Mouse (Mus musculus) midbrain, postnatal 0 days (tissue): ENCODE measurements around the gene Orc5. TPM values are rescaled to one million over a fixed set of nuclear protein-coding genes. Genes with fewer than 3 reads are reported as not detected.
A peak's percentile ranks its signal among the peaks of the same experiment; 100 is the strongest.

Experiments used
- ATAC-seq: fragments of 200-750 bp; cut with Nextera tagmentation; 2 replicates; pipeline ENCODE4 v1.8.0; 2017; ENCODE audit warnings: moderate number of reproducible peaks, mild to moderate bottlenecking, moderate TSS enrichment, moderate library complexity; ENCODE audit not compliant: low FRiP score
- DNase-seq: peaks from one replicate; pipeline ENCODE4 v3.0.0-alpha.2; 2015; ENCODE audit warnings: low spot score
- H3K27ac ChIP-seq: fragments of 300-500 bp; sonication (generic); 2 replicates; pipeline ENCODE4 v1.5.1; 2014; ENCODE audit warnings: low read depth, mild to moderate bottlenecking, low read length, mixed read lengths
- H3K27me3 ChIP-seq: fragments of 300-500 bp; sonication (generic); 2 replicates; pipeline ENCODE4 v1.6.1; 2014; ENCODE audit warnings: low read length, control low read depth, mixed read lengths; ENCODE audit not compliant: insufficient read depth
- H3K36me3 ChIP-seq: fragments of 300-500 bp; sonication (generic); 2 replicates; pipeline ENCODE4 v1.6.1; 2014; ENCODE audit warnings: low read length, control low read depth, mixed read lengths; ENCODE audit not compliant: insufficient read depth
- H3K4me1 ChIP-seq: fragments of 300-500 bp; sonication (generic); 2 replicates; pipeline ENCODE4 v1.6.1; 2014; ENCODE audit warnings: mild to moderate bottlenecking, control low read depth, antibody characterized with exemption, low read length, mixed read lengths; ENCODE audit not compliant: insufficient read depth
- H3K4me2 ChIP-seq: fragments of 300-500 bp; sonication (generic); 2 replicates; pipeline ENCODE4 v1.6.1; 2014; ENCODE audit warnings: low read depth, mild to moderate bottlenecking, low read length, mixed read lengths; ENCODE audit not compliant: poor library complexity, severe bottlenecking
- H3K4me3 ChIP-seq: fragments of 300-500 bp; sonication (generic); 2 replicates; pipeline ENCODE4 v1.5.1; 2014; ENCODE audit warnings: low read depth, mild to moderate bottlenecking, low read length, moderate library complexity
- H3K9ac ChIP-seq: fragments of 300-500 bp; sonication (generic); replicated peaks from 2 replicates; pipeline ENCODE4 v1.6.1; 2014; ENCODE audit warnings: mild to moderate bottlenecking, low read length, moderate library complexity, mixed read lengths; ENCODE audit not compliant: poor library complexity, severe bottlenecking
- H3K9me3 ChIP-seq: fragments of 300-500 bp; sonication (generic); 2 replicates; pipeline ENCODE4 v1.6.1; 2016; ENCODE audit warnings: low read length, control low read depth
- CTCF ChIP-seq: IDR thresholded peaks from 2 replicates; pipeline ENCODE4 v1.5.1; 2016; ENCODE audit warnings: antibody characterized with exemption, mild to moderate bottlenecking
- WGBS: fragments of 180-500 bp; shearing (Covaris S2); extraction: QIAGEN DNeasy Blood & Tissue Kit; methylation state at CpG from one replicate; pipeline ENCODE4 v1.1.7; 2014; 5-methylcytosine and 5-hydroxymethylcytosine counted together
- polyA plus RNA-seq: library from polyadenylated mRNA; unstranded; fragments of >200 nt; fragmentation: Nextera tagmentation; extraction: Ambion mirVana; gene quantifications from 2 replicates; pipeline ENCODE4 v1.2.1, GENCODE M21; 2015
- total RNA-seq: library from RNA; depleted of rRNA; stranded (reverse); fragments of >200 nt; gene quantifications from 2 replicates; pipeline ENCODE4 v1.2.3, GENCODE M21; 2014

The Orc5 gene
- total and polyA plus RNA-seq, 2 experiments from 2014 or later, result 27.7 to 28.5 TPM

DNA sequence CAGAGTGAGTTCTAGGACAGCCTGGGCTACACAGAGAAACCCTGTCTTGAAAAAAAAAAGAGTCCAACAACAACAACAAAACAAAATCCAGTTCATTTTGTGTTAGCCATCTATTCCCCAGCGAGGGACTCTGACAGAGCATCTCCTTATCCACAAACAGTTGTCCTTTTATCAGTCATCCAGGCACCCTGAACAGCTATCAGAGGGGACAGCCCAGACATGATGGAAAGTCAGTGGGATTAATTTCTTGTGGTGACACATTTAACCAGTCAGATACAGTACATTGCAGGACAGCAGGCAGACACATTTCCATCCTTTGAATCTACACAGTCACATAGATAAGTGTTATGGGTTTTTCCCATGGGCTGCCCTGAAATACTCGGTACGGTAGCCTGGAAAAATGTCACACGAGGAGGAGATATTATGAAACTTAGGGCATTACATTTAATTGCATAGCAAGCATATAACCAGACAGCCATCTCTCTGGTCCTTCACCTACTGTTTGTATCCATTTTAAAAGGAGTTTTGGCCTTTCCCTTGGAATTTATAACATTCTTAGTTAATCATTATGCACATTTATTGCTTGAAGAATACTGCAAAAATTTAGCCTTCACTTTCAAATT is 7.4 kb upstream of the Orc5 start:
- H3K36me3 ChIP-seq, result no peaks in the 10 kb centered on the region
- H3K27me3 ChIP-seq, result no peaks in the 10 kb centered on the region
- no peak for TF ChIP-seq CTCF
- no peak for ATAC-seq
- DNase-seq, result no peak
- H3K4me2 ChIP-seq, result no peak overlapping the region
- H3K27ac ChIP-seq, result no peak overlapping the region
- H3K4me3 ChIP-seq, result no peak overlapping the region
- H3K4me1 ChIP-seq, result no peaks in the 10 kb centered on the region
- WGBS, result 89% methylated on average over 4 of the region's 4 CpGs
- H3K9me3 ChIP-seq, result no peaks in the 10 kb centered on the region
- no peak overlapping the region for H3K9ac ChIP-seq

DNA sequence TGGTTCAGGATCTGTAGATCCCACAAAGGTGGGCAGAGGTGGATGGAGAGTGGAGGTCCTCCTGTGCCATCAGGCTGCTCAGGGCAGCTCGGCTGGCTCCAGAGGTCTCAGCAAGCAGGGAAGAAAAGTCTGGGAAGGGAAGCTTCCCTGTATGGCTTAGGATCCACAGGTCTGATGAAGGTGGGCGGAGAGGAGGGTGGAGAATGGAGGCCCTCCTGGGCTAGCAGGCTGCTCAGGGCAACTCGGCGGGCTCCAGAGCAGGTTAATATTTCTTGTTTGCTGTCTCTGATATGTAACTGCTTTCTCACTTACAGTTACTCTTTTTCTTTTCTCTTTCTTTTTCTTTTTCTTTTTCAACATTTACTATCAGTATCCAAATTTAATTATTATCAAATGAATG is 6.5 kb upstream of the Orc5 start:
- no peaks in the 10 kb centered on the region for H3K36me3 ChIP-seq
- DNase-seq (no peak), ATAC-seq (no peak)
- H3K4me3 ChIP-seq, result no peak overlapping the region
- no peaks in the 10 kb centered on the region for H3K4me1 ChIP-seq
- no peak for TF ChIP-seq CTCF
- H3K4me2 ChIP-seq, result no peak overlapping the region
- no peaks in the 10 kb centered on the region for H3K27me3 ChIP-seq
- no peak overlapping the region for H3K9ac ChIP-seq
- WGBS, result 89% methylated on average over 4 of the region's 4 CpGs
- no peaks in the 10 kb centered on the region for H3K9me3 ChIP-seq
- no peak overlapping the region for H3K27ac ChIP-seq

DNA sequence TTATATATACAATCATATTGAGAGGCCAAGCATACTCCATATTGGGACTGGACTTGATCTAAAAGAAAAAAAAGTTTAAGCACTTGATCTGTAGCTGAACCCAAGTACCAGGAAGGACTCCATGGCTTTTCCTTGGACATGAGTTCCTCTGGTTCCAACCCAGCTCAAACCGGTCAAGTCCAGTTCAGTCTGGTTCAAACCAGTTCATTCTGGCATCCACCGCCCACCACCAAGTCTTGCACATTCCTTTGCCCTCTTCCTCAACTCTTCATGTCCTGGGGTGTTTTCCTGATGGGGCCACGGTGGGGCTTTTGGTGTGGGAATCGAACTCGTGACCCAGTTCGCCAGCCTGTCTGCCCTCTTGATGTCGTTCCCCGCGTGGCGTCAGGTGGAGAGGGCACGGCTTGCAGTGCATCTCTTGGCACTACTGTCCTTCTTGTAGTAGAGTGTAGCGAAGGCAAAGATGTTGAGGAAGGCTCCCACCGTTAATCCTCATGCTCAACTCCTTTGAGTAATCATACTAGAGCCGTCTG is 2.1 kb upstream of the Orc5 start:
- TF ChIP-seq CTCF, result no peak
- Histone ChIP-seq H3K27ac (no peak overlapping the region), H3K36me3 (no peaks in the 10 kb centered on the region), H3K9me3 (no peaks in the 10 kb centered on the region), H3K27me3 (no peaks in the 10 kb centered on the region), H3K4me1 (no peaks in the 10 kb centered on the region), H3K4me3 (no peak overlapping the region), H3K9ac (no peak overlapping the region), H3K4me2 (no peak overlapping the region)
- DNase-seq, result no peak
- WGBS, result 93% methylated on average over 14 of the region's 14 CpGs
- ATAC-seq, result no peak

DNA sequence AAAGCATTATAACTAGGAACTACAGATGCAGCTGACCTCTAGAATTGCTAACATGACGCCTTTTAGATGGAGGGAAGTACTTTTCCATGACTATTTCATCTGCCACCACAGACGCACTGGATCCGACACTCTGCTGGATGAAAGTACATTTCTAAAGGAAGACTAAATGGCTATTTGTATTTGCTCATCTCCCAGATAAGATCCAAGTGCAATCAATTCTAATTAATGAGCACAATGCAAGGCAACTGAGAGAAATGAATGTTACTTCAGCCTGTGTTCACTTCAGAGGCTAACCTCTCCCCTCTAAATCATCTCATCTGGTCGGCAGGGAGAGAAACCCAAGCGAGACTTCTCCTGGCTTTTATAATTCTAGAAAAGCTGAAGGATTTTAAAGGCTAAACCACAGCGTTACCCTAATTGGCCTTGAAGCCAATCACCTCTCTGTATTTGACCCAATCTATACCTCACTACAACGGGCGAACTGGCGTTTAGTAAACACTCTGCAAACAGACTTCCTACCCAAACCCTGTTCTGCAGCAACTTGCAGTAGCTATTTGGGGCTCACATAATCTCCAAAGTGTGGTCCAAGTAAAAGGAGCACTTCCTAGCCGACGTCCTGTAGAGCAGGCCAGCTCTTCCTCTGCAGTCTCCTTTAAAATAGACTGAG is 730 bp downstream of the Orc5 start:
- peak overlapping the region; percentile 79 for H3K4me2 ChIP-seq
- DNase-seq, result no peak
- H3K27me3 ChIP-seq, result no peaks in the 10 kb centered on the region
- no peaks in the 10 kb centered on the region for H3K4me1 ChIP-seq
- no peak; the same call in none of the 2 replicates for ATAC-seq
- H3K9ac ChIP-seq, result peak overlapping the region; percentile 70
- H3K4me3 ChIP-seq, result peak overlapping the region; percentile 73
- no peaks in the 10 kb centered on the region for H3K9me3 ChIP-seq
- no peak for TF ChIP-seq CTCF
- WGBS, result 9% methylated on average over 11 of the region's 11 CpGs
- H3K36me3 ChIP-seq, result peaks cover 5% of the 10 kb centered on the region; the same call in 1 of the 2 replicates
- peak overlapping the region; percentile 85 for H3K27ac ChIP-seq

DNA sequence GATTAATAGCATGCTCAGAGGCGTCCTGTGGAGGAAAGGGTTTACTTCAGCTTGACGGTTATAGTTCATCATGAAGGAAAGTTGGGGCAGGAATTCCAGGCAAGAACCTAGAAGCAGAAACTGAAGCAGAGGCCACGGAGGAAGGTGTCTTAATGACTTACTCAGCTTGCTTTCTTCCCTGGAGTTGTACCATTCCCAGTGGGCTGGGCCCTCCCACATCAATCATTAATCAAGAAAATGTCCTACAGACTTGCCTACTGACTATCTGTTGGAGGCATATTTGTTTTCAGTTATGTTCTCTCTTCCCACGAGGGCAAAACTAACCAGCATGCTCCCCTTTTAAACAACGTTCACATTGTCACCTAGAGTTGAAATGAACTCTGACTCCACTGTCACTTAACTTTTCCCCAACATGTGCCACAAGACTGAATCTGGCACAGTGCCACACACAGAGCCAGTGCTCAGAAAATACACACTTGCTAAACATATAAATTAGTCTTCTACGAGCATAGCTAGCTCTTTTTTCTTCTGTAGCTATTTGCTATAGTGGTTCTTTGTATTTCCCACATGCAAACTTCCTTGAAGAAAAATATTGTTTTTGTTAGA is 1.6 kb downstream of the Orc5 start:
- no peak for DNase-seq
- Histone ChIP-seq H3K4me3 (no peak overlapping the region), H3K4me2 (peak overlapping the region; percentile 79; the same call in 1 of the 2 replicates), H3K27me3 (no peaks in the 10 kb centered on the region), H3K4me1 (no peaks in the 10 kb centered on the region), H3K36me3 (peaks cover 5% of the 10 kb centered on the region; the same call in 1 of the 2 replicates), H3K9me3 (no peaks in the 10 kb centered on the region), H3K27ac (no peak overlapping the region), H3K9ac (no peak overlapping the region)
- ATAC-seq, result no peak
- TF ChIP-seq CTCF, result no peak
- WGBS, result 82% methylated on average over 6 of the region's 6 CpGs

DNA sequence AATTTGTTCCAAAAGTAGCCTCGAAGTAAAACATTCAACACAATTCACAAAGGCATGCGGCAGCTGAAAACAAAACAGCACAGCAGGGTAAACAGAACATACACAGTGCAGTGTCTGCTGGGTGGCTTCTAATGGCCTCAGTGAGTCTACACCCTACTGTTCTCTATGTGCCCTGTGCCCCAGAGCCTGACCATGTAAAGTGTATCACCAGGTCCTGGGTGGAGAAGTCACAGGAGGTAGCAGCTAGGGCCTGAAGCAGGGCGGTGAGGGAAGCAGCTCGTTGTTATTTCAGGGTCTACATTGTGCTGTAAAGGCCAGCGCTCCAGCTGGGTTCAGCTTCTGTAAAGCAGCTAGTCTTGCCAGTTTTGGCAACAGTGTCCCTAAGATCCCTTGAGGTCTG is 3.7 kb downstream of the Orc5 start:
- no peak overlapping the region for H3K9ac ChIP-seq
- TF ChIP-seq CTCF, result no peak
- H3K36me3 ChIP-seq, result peaks cover 5% of the 10 kb centered on the region; the same call in 1 of the 2 replicates
- 93% methylated on average over 5 of the region's 5 CpGs for WGBS
- ATAC-seq (no peak), DNase-seq (no peak)
- H3K9me3 ChIP-seq, result no peaks in the 10 kb centered on the region
- H3K4me2 ChIP-seq, result no peak overlapping the region
- H3K4me1 ChIP-seq, result no peaks in the 10 kb centered on the region
- H3K27ac ChIP-seq, result no peak overlapping the region
- H3K27me3 ChIP-seq, result no peaks in the 10 kb centered on the region
- no peak overlapping the region for H3K4me3 ChIP-seq
